Mouse (Mus musculus) testis, adult 2 months (tissue): ENCODE results near the gene Hnrnph2.

Source experiments
- CTCF ChIP-seq: fragments of 200-500 bp; IDR thresholded peaks from 2 replicates; pipeline ENCODE4 v1.5.1; 2012; ENCODE audit warnings: low read depth, mild to moderate bottlenecking, inconsistent platforms, low read length, moderate library complexity; ENCODE audit not compliant: control insufficient read depth, insufficient read depth, insufficient replicate concordance
- POLR2A ChIP-seq: fragments of 200-500 bp; IDR thresholded peaks from 2 replicates; pipeline ENCODE4 v1.6.1; 2012; ENCODE audit warnings: low read depth, mild to moderate bottlenecking, inconsistent platforms, low read length, moderate library complexity; ENCODE audit not compliant: control insufficient read depth

GRCm38 (mm10) chrX:134632710-134633109, 31.7 kb downstream of the Hnrnph2 start:
- TF ChIP-seq POLR2A (no peak), CTCF (no peak)
